Mouse (Mus musculus): ENCODE results near the gene Rbfox3.

- no peak for TF ChIP-seq EP300 (IDR thresholded peaks at IDR 0.05)
- peak; percentile 48 for TF ChIP-seq CTCF (IDR thresholded peaks at IDR 0.05)
Observed at GRCm38 (mm10) chr11:118488191-118488906, 423.0 kb downstream of the Rbfox3 start.

All from lung, postnatal 0 days (tissue).